Mouse (Mus musculus): ENCODE results near the gene Tbc1d16.

Gene Tbc1d16

GRCm38 (mm10) chr11:119143376-119144002 is 84.8 kb downstream of the Tbc1d16 start:
- no peak for DNase-seq (ENCODE audit: inconsistent ontology term)

DNA sequence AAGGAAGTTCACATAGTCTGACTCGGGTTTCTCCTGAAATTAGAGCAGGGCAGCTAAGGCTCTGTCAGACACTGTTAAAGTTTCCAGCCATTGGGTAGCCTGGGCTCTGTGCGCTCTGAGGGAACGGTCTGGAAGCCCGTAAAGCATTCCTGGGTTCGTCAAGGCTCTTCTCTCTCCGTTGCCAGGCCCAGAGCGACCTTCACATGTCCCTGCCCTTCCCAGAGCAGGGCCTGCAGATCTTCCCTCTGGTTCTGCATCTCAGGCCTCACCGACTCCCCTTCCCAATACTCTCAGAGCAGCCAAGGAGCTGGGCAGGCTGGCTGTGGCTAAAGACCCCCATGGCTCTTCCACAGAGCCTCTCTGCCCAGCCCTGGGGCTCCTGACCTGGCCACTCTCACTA is 85.7 kb downstream of the Tbc1d16 start:
- DNase-seq (ENCODE audit: inconsistent ontology term), result no peak

DNA sequence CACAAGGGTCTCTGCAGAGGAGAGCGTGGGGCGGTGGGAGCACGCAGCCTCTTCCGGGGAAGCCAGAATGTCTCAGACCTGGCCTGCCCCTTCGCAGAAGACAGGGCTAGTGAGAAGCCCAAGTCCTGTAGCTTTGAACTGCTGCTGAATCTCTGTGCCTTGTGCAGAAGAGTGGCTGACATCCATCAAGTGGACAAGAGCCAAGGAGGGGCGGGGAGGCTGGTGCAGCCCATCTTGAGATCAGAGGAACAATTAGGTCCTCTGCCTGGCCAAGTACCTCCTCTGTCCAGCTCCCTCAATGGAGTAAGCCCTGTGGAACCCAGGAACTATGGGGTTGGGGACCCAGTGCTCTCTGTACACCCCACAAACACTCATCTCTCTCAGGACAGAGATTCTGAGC is 89.3 kb downstream of the Tbc1d16 start:
- no peak for DNase-seq (ENCODE audit: inconsistent ontology term)

DNA sequence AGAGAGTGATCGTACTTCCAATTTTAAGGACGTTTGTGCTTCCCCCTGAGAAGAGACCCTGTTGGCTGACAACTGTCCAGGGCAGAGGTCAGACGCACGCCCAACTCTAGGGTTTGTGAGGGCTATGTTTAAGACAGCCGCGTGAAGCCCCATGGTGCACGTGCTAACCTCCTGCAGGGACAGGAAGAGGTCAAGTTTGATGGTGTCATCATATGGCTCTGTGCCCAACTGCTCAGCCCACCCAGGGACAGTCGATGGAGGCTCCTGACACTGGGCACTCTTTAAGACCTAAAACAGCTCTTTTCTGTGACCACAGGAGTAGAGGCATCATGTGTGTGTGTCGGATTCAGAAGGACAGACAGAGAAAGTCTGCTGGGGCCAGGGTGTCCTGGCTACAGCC is 90.1 kb downstream of the Tbc1d16 start:
- no peak for DNase-seq (ENCODE audit: inconsistent ontology term)

GRCm38 (mm10) chr11:119134586-119134985 is 93.7 kb downstream of the Tbc1d16 start:
- no peak for DNase-seq (ENCODE audit: inconsistent ontology term)

DNA sequence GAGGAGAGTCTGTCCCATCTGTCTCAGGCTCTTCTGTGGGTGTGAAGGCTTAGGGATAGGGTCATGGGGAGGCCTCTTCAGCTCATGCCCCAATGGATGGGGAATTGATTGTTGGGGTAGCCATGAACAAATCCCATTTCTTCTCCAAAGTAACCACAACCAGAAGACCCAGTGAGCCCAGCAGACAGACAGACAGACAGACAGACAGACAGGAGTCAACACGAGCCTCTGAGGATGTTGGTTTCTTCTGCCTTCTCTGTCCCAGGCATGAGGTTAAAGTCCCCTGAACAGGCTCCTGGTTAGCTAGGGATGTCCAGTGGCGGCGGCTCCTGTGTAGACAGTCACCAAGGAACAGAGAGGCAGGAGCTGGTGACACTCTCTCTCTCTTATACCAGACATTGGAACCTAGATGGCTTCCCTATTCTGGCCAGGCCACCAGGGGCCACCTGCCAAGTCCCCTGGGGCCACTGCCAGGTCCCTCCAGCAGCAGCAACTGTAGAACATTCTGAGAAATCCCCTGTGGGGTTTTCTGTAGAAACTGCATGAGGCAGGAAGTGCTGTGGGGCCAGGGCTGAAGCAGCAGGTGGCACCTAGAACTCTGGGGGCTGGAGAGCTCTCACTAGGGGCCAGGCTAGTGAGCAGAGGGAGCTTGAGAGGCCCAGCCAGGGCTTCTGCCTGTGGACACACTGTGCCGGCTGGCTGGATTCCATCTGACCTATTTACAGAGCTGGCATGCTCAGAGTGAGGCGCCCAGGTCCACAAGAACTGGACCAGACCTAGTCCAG is 94.7 kb downstream of the Tbc1d16 start:
- DNase-seq (ENCODE audit: inconsistent ontology term), result peak; percentile 78

DNA sequence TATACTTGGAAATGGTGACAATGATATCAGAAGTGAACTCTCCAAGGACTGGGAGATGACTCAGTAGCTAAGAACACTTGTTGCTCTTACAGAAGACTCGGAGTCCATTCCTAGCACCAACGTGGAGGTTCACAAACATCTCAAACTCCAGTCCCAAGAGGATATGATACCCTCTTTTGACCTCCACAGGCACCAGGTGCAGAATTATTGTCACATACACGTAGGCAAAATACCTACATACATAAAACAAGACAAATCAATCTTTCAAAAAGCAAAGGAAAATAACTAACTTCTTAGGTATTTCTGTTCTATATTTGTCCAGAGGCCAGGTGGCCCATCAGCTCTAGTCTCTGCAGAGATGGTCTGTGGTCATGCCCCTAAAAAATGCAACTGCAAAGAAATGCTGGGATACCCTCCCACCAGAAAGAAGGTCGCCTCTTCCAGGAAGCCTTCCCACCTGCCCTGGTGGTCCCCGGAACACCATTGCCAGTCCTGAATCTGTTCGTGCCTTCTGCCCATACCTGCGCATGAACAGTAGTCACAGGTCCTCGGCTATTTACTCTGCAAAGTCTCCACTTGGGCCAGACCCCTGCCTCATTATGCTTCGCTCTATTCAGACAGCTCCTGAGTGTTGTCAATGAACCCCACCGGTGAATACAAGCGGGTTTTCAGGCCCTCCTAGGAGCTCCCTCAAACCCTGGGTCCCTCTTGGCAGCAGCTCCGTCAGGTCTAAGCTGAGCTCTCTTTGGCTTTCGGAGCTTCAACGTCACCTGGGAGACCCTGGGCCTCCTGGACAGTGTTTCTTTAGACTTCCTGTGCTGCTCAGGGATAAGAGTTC is 95.9 kb downstream of the Tbc1d16 start:
- no peak for DNase-seq (ENCODE audit: inconsistent ontology term)

GRCm38 (mm10) chr11:119130081-119130765 is 98.1 kb downstream of the Tbc1d16 start:
- no peak for DNase-seq (ENCODE audit: inconsistent ontology term)

DNA sequence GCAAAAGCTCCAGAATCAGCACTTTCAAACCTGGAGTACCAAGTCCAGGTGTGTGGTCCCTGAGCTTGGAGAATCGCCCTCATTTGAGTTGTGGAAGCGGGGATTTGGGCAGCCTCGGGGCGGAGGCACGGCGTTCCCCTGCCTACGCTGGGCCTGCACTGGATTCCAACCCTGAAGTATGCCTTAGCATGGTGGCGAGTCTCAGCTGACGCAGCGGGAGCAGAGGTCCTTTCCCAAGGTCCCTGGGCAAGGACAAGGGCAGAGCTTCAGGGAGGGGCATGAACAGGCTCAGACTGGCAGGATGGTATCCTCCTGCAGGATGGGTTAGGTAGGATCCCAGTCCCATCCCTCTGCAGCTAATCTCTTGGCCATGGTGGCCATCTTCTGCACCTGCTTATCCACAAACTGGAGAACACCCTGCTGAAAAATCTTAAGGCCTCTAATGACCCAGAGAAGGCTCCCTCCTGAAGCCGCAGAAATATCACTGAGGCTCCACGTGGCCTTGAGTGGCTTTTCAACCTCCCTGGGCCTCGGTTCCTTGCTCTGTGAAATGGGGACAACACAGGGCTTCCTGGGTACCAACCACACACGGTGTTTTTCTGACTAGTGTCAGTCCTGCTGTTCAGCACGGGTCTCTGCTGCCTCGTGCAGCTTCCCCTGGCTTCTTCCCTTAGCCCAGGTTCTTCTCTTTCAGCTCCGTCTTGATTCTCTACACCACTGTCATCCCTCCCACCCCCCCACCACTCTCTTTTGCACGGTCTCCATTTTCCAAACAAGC is 98.8 kb downstream of the Tbc1d16 start:
- no peak for DNase-seq (ENCODE audit: inconsistent ontology term)

DNA sequence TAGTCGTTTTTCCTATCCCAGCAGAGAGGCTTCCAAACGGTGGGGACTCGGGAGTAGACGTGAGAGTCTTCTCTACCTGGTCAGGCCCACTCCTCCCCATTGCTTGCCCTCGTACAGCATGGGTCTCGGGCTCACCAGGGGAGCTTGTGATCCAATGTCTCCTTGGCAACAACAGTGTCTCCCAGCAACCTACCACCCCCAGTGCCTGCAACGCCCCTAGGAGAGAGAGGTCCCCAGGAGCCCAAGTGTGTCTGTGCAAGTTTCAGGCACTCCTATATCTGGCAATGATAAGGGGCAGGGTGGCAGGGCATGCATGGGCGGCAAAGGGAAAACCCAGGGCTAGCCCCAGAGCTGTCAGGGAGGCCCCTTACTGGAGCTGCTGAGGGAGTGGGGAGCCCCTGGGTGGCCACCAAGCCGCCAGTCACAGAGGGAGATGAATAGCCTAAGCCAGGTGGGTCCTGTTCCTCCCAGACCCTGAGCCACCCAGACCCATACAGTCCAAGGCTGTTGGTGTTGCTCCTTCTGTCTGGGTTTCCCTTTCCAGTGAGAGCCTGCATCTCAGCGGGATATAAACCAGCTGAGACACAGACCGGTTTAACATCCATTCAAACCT is 99.5 kb downstream of the Tbc1d16 start:
- no peak for DNase-seq (ENCODE audit: inconsistent ontology term)

GRCm38 (mm10) chr11:119127686-119128473 is 100.4 kb downstream of the Tbc1d16 start:
- DNase-seq (ENCODE audit: inconsistent ontology term), result peak; percentile 86

GRCm38 (mm10) chr11:119127147-119127546 is 101.2 kb downstream of the Tbc1d16 start:
- DNase-seq (ENCODE audit: inconsistent ontology term), result peak; percentile 74

DNA sequence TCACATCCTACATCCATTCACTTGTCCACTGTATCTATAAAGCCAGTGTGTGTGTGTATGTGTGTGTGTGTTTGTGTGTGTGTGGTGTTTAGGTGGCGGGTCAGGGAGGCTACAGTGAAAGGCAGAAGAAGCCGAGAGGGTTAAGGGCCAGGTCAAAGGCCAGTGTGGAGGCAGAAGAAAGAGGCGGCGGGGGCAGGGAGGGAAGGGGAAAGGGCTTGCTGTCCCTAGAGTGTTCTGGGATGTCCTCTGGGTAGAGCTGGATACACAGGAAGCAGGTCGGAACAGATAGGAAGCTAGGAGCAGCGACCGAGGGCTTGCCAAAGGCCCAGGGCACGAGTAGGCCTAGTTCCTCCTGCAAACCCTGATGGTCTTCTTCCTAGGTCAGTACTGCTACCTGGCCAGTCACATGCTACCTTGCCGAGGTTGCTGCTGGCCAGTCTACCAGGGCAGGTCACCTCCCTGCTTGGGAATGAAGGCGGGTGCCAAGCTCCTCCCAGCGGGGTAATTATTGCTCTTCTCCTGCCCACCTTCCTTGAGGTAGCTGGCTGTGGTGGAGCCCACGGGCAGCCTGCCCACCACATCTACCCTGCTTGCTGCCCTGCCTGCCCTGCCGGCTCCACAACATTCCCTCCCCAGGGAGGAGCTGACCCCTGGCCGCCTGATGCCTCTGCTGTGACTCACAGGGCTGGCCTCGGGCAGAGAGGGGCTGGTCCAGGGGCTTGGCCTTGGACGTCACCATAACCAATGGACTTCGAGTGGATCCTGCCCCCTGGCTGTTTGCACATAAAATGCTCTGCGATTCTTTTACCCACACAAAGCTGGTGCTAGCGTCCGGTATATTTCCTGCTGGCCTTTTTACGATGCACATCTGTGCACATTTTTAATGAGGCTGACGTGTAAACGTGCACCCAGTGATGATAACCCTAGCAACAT is 102.1 kb downstream of the Tbc1d16 start:
- DNase-seq (ENCODE audit: inconsistent ontology term), result peak; percentile 98

- DNase-seq (ENCODE audit: inconsistent ontology term), result no peak
These were observed 103.8 kb downstream of the Tbc1d16 start for GRCm38 (mm10) chr11:119124536-119124935.

- no peak for DNase-seq (ENCODE audit: inconsistent ontology term)
These were observed 104.6 kb downstream of the Tbc1d16 start for GRCm38 (mm10) chr11:119123522-119124319.

- DNase-seq (ENCODE audit: inconsistent ontology term), result no peak
These were observed 105.9 kb downstream of the Tbc1d16 start for GRCm38 (mm10) chr11:119122396-119122795.

DNA sequence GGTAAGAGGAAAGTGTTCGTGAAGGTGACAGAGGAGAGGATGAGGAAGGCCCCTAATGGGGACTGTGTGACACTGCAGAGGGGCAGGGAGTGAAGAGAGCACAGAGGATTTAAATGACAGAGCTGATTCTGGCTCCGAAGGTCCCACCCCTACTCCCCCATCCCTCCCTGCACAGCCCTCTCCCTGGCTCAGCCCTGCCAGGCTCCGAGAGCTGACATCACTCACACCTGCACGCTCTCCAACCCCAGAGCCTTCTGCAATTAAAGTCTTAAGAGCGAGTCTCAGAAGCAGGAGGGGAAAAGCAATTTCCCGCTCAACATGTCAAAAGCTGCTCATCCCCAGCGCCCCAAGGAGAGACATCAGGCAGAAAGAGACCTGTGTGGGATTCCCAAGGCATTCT is 109.4 kb downstream of the Tbc1d16 start:
- no peak for DNase-seq (ENCODE audit: inconsistent ontology term)

DNA sequence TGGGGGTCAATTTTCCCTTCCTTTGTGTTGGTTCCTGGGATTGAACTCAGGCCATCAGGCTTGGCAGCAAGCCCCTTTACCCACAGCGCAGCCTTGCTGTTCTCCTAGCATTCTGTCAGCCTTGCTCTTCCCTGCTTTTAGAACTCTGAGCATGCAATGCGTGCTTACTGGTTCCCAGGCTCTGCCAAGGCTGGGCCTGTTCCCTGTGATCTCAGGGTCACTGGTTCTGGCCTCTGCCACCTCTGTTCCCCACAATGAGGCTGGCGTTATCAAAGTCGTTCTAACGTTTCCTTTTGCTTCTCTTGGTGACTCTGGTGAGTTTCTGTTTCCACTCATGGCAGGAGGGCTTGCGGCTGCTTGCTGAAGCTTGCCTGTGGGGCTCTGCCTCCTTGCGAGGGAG is 110.4 kb downstream of the Tbc1d16 start:
- no peak for DNase-seq (ENCODE audit: inconsistent ontology term)
